Mouse (Mus musculus) urinary bladder, adult 18-20 months (tissue): ENCODE results near the gene Psors1c2.
"Not testable (repeated sequence)": the region's sequence is repeated elsewhere in the genome, so short reads cannot be mapped to it uniquely, and the experiment has no call there.

Source experiments
- DNase-seq, 2 experiments: peaks; one replicate each; pipeline ENCODE4 v3.0.0; 2022; ENCODE audit warnings: low spot score in 2 of 2, mixed read lengths in 2 of 2

Gene Psors1c2

DNA sequence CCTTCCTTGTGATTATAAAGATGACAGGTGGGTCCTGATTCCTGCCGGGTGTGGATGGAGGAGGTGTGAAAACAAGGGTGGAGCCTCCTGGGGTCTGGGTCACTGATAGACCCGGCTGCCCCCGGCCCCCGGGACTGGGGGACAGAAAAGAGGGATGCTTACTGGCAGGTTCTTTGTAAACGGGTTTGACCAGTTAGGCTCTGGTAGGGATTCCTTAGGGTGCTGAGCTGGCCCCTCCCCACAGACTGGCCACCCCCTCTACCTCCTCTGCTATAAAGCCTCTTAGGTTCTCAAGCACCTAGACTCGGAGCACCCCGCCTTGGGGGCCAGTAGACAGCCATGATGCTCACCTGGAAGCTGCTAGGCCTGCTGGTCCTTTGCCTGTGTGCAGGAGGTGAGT lies at the start of gene Psors1c2:
Psors1c2 (plus strand) TSS at position 301 of the 400 bp plus-strand sequence.
- DNase-seq, result no peak

DNA sequence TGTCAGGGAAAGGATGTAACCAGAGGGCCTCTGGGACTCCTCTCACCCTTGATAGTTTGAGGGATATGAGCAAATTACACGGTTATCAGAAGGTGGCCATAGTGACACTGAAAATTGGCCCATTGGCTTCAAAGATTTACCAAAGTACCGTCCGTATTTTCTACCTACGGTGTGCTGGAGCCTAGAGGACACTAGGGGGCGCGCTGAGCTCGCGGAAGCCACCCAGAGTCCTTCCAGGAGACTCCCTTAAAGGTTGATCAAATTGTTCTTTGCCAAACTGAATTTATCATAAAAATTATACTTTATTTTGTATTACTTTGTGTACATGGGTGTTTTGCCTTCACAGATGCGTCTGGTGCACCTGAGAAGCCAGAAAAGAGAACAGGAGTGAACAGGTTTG lies 48.9 kb upstream of the Psors1c2 start:
- peak; percentile 21 to 37 for DNase-seq

DNA sequence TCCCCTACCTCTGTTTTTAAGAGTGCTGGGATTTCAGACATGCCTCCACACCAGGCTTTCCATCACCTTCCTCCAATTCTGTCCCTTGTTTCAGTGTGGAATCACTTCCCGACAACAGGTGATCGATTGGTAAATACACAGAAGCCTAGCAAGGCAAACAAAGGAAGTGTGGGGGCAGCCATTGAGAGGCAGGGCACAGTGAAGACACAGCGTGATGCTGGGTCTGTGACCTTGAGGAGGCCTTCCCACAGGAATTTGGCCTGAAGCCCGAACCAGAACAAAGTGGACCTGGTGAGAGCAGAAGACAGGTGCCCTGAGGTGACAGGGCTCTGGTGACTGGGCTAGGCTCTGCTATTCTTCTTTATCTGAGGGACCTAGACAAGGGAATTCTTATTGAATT lies 47.3 kb upstream of the Psors1c2 start:
- DNase-seq, result no peak

DNA sequence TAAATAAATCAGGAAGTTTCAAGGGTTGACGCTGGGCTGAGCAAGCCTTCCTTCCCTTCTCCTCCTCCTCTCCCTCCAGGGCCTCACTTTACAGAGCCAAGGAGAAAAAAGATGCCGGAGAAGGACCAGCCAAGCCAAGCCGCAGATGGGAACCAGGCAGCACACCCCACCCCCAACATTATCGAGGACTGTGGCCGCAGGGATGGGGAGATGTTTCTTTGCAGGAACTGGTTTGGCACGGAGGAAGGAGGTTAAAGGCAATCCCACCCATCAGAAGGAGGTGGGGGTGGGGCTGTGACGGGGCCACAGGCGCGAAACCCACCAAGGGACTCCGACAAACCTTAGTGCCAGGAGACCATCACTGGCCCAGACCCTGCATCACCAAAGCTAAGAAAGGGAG lies 46.3 kb upstream of the Psors1c2 start:
- DNase-seq, result no peak

DNA sequence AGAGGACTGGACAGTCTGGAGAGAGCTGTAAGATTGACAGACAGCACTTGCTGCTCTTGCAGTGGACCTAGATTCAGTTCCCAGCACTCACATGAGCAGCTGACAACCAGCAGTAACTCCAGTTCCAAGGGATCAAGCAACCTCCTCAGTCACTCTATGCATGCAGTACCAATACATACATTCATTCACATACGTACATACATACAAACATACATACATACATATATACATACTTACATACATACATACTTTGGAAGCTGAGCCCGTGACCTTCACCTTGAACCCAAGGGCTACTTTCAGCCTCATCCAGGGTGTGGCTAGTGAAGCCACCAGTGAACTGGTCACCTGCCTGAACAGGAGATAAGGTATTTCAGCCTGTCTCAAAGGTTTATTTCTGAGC lies 45.0 kb upstream of the Psors1c2 start:
- DNase-seq, result no peak

DNA sequence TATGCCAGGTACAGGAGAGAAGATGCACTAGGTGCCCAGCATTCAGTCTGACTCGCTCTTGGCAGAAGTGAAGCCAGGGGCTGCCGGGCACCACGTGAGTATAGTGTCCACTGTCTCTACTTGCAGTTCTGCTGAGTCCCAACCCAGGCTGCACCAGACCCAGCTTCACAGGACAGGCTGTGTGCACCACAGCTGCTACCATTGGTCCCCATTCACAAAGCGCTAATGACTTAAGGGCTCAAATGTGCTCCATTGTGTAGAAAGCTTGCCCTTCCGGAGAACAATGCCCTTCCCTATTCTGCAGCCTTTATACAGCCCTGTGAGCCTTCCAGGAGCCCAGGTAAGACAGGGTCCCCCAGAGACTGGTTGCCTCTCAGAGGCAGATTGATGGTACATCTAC lies 42.7 kb upstream of the Psors1c2 start:
- DNase-seq, result no peak

DNA sequence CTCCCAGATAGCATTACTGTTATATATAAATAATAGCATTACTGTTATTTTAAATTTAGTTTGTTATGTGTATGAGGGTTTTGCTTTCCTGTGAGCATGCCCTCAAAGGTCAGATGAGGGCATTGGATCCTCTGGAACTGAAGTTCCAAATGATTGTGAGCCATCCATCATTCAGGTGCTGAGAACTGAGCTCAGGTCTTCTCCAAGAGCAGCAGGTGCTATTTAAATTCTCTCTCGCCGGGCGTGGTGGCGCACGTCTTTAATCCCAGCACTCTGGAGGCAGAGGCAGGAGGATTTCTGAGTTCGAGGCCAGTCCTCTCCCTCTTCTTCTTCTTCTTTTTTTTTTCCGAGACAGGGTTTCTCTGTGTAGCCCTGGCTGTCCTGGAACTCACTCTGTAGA lies 35.9 kb upstream of the Psors1c2 start:
- DNase-seq, result no peak

DNA sequence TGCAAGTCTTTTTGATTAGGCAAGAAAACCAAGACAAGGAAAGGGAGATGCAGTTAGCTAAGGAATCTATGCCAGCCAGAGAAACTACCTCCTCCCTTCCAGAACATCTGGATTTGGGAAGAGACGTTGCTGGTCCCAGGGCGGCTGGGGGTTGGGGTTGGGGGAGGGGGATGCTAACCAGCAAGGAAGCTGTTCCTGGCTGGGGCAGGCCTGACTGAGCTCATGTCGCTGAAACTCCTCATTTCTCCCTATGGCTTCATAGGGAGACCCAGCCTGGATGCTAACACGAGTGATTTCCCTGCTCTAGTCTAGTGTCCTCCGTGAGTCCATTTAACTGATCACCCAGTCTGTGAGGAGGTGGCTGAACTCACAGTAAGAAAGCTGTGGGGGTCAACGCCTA lies 30.8 kb upstream of the Psors1c2 start:
- DNase-seq, result no peak

DNA sequence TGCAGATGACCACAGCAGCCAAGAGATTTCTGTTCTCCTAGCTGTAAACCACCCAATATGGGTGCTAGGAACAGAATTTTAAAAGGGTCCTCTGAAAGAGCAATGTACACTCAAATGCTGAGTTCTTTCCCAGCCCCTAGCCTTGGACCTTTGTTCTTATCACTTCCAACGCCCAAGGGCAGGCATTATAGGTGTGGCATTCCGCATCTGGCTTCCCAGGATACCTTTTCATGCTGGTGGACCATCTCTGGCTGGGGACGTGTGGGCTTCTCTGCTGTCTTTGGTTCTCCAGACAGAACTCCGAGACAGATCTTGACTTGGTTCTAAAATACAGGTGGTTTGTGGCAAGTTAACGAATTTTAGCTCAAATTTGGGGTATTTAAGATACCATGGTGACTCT lies 30.2 kb upstream of the Psors1c2 start:
- DNase-seq, result no peak

DNA sequence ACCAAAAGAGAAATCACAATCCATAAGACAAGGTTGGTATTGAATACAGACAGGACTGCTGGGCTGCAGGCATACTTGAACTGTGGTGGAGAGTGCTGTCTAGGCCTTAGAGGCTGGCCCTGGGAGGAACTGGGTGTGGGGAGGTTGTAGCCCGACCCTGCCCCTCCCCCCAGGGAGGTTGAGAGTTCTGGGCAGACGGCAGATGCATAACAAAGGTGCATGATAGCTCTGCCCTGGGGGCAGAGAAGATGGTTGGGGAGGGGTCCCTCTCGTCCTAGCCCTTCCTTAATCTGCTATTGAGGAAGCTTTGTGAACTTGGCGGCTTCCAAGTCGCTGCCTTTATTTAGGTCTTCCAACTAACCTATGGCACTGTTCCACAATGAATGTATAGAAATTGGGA lies 29.2 kb upstream of the Psors1c2 start:
- DNase-seq, result no peak

DNA sequence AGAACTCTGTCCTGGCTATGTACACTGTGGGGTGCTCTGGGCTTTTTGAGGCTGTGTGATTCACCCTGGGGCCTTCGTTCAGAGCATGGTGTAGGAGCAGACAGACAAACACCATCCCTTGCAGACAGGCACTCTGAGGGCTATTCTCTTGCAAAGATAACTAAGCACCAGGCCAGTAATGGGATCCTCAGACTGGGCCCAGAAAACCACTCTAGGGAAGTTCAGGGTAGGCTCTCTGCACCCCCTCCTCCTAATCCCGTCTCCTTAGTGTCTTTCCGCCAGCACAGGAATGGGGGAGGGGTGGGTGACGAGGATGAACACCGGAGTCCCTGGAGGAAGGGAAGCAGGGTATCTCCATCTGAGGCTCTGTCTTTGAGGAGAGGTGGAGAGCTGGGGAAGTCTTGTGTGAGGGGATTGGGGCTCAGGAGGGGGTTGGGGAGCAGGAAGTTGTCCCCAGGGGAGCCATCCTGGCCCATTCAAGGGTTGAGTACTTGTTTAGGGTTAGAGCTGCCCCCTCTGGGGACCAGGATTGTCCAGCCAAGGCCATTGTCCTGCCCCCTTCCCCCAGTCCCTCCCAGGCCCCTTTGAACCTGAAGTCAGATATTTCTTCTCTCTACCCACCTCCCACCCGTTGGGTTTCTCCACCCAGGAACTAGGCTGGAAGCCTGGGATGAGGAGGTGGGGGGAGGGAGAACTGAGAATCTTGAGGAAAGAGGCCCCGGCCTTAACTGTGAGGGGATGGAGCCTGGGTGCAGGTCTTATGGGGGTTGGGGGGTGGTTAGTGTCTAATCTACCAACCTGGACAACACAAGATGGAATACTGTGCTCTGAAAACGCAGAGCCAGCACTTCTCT lies 28.1 kb upstream of the Psors1c2 start:
- no peak for DNase-seq

DNA sequence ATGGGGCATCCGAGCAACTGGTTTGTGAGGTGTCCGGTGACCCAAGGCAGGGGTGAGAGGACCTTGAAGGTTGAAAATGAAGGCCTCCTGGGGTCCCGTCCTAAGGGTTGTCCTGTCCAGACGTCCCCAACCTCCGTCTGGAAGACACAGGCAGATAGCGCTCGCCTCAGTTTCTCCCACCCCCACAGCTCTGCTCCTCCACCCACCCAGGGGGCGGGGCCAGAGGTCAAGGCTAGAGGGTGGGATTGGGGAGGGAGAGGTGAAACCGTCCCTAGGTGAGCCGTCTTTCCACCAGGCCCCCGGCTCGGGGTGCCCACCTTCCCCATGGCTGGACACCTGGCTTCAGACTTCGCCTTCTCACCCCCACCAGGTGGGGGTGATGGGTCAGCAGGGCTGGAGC lies 27.2 kb upstream of the Psors1c2 start, which contains the start of gene Pou5f1:
Pou5f1 (plus strand) TSS at position 243 of the 400 bp plus-strand sequence.
- DNase-seq, result no peak

DNA sequence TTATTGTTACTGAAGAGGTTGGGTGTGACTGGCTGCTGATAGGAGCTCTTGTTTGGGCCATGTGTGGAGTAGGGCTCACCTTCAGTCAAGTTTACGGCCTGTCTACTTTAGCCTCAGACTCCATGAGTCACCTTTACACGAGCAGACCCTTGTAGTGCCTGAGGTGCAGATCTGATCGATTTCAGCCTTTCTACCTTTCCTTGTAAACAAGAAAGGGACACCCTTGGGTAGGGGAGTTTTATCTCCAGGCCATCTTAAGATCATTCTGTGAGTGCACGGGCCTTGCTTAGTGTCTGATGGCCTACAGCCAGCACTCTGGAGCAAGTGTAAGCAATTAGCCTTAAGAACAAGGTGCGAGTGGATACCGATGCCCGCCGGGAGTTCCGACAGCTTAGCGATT lies 26.1 kb upstream of the Psors1c2 start:
- no peak for DNase-seq

DNA sequence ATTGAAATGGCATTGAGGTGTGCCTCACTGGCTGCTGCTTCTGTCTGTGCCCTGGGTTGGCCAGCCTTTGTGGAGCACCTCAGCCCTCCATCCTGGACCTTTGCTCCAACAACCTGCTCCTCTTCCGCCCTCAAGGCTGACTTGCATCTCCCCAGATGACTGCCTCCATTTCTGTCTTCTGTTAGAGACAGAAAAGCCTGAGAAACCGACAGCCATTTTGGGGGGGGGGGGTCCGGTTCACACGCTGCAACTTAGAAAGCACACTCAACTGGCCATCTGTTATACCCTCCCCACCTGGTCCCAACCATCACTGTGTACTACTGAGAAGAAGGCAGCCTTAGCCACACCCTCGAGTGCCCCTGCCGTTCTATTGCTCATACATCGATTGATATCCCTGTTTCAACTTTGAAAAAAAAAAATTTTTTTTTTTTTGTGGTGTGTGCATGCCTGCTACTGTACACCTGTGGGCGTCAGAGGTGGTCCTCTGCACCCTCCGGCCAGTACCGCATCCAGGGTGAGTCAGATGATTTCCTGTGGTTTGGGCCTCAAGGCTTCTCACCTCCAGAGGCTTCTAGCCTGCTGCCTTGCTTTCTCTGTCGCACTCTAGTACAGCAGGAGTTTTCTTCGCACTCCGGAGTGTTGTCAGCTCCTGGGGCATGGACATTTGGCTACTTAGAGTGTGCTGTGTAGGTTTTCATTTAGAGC lies 25.3 kb upstream of the Psors1c2 start:
- DNase-seq, result no peak

DNA sequence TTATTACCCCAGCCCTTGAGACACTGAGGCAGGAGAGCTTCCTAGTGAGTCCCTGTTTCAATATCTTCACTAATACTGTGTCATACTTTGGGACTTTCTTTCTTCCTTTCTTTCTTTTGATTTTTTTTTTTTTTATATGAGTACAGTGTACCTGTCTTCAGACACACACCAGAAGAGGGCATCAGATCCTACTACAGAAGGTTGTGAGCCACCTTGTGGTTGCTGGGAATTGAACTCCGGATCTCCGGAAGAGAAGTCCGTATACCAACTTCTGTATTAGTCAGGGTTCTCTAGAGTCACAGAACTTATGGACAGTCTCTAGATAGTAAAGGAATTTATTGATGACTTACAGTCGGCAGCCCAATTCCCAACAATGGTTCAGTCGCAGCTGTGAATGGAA lies 24.7 kb upstream of the Psors1c2 start:
- DNase-seq, result not testable (repeated sequence)

DNA sequence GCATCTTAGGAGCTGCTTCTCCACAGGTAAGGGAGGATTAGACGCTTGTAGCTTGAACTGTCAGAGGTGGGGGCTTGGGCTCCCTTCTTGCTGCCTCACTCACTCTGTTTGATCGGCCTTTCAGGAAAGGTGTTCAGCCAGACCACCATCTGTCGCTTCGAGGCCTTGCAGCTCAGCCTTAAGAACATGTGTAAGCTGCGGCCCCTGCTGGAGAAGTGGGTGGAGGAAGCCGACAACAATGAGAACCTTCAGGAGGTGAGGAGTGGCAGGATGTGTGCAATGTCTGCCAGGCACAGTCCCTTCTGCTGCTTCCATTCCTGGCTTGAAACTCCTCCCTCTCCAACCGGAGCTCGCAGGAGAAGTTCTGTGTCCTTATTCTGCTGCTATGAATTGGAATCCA lies 23.7 kb upstream of the Psors1c2 start:
- no peak for DNase-seq

DNA sequence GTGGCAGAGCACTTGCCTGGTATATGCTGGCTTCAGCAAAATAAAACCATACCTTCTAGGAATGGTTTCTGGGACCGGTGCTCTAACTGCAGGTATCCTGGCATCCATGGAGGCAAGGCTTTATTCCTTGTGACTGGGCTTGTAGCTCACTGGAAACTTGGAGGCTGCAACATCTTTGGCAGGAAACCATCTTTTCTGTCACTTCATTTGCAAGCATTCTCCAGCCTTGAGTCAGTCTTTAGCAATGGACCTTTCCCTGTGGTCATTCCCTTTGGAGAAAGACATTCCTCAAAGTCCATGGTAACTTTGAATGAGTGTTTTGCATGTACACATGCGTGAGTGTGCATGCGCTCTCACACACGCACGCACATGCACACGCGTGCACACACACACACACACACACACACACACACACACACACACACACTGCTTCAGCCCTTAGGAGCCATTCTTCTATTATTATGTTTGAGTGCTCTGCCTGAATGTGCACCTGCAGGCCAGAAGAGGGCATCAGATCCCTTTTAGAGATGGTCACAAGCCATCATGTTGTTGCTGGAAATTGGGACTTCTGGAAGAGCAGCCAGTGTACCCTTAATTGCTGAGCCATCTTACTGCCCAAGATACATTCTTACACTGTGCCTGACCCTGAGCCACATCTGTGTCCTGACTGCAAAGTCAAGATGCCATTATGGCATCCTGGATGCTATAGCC lies 19.9 kb upstream of the Psors1c2 start:
- DNase-seq, result no peak

DNA sequence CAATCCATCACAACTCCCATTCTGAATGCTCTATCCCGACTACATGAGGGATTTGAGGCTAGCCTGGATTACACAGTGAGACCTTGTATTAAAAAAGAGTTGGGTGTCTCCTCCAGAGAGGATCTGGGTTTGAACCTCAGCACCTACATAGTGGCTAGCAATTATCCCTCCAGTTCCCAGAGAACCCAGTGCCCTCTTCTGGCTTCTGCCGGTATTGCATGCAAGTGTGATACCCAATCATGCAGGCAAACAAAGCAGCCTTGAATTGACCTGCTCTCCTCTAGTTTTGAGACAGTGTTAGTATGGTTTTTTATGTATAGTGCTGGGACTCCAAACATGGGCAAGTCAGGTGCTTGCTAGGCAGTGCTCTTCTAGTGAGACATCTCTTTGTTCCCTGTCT lies 19.1 kb upstream of the Psors1c2 start:
- peak; percentile 36 to 75 for DNase-seq

DNA sequence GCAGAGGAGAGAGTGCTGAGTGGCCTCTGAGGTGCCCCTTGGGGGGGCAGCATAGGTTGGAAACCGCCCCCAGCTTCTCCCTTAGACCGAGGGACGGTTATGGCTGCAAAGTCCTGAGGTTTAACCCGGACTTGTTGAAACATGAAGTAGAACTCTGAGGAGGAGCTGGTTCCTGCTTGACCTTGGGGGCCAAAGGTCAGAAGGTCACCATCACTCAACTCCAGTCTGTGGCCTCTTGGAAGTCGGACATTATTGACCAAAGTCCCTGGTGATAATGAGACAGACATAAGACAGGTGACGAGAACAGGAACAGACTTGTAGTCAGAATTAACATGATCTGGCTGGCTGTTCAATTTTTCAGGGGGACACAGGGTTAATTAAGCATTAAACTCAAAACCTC lies 18.2 kb upstream of the Psors1c2 start:
- no peak for DNase-seq

DNA sequence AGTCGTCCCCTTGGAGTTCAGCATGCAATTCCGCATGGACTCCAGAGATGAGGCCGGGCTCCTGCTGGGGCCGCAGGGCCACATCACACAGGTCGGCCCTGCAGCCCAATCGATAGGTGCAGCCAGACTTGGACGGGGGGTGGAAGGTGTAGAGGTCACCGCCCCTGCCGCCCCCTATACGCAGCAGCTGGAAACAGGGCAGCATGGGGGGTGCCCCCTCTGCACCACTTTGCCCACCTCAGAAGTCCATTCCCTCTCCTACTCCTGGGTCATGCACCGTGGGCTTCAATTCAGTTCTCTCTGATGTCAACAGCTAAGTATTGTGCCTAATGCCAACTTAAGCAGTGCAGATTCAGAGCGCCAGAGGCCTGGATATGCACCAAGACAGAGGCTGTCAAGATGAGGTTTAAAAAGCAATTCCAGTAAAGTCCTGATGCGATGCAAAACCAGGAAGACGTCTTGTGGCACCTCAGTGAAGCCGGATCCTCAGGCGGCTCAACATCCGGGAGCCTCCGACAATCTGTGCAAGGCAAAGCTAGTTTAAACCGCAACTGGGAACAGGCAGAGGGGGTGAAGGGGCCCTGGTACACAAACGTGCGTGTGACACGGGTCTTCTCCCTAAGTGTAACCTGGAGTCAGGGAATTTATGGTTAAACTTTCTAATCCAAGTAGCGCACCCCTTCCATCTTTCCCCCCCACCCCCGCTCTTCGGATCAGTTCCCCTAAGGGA lies 16.9 kb upstream of the Psors1c2 start:
- DNase-seq, result no peak

DNA sequence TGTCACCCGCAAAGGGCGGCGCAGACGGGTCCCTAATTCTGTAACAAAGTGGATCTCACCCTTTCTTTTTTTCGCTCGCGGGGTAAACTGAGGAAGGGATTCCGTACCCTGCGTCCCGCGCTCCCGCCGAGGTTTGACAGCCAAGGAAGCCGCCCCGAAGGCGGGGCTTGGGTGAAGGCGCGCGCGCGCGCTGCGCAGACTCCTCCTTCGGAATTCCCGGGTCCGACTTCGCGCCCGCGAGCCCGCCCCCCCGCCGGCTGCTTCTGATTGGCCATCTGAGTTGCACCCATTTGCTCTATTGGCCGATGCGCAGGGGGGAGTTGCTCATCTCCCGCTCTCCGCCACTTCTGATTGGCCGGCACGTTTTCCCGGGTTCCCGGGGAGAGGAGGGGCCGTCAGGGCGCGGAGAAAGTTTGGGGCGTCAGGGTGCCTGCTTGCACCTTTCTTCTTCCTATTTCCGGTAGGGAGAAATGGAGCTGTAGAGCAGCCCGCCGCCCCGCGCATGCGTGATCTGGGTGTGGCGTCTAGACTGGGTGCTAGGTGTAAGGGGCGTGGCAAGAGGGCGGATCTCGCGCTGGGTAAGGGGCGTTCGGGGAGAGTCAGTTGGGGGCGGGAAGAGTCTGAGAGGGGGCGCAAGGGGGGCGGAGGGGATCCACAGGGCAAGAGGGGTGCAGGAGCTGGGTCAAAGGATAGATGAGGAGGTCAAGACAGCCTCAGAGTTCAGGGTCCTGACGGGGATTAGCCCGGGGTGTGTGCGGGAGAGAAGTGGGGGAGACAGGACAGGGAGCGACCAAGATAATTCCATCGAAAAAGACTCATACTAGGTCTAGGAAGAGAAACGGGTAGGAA lies 16.1 kb upstream of the Psors1c2 start, which contains the start of the genes Tcf19 and Cchcr1:
Tcf19 (minus strand) TSS at position 173 of the 849 bp plus-strand sequence.
Cchcr1 (plus strand) TSS at position 449 of the 849 bp plus-strand sequence.
- peak; percentile 93 to 97 for DNase-seq
